Mouse (Mus musculus) layer of hippocampus, postnatal 14 days (tissue): ENCODE data around the gene Arl13b. TPM values are rescaled to one million over a fixed set of nuclear protein-coding genes. Genes with fewer than 3 reads are reported as not detected.

Source experiments
- DNase-seq, 2 experiments: peaks; one replicate each; pipeline ENCODE4 v3.0.0; 2021 to 2022; ENCODE audit warnings: low spot score in 2 of 2, mixed read lengths in 1 of 2
- total RNA-seq, 2 experiments: library from RNA; stranded (reverse); gene quantifications; 2 replicates each; pipeline ENCODE4 v1.2.3; 2021

Arl13b gene
- total RNA-seq, 2 experiments from 2014 or later = 10.9 to 11.7 TPM

- no peak for DNase-seq
Measured at GRCm38 (mm10) chr16:62822472-62822871, 24.4 kb downstream of the Arl13b start.

DNA sequence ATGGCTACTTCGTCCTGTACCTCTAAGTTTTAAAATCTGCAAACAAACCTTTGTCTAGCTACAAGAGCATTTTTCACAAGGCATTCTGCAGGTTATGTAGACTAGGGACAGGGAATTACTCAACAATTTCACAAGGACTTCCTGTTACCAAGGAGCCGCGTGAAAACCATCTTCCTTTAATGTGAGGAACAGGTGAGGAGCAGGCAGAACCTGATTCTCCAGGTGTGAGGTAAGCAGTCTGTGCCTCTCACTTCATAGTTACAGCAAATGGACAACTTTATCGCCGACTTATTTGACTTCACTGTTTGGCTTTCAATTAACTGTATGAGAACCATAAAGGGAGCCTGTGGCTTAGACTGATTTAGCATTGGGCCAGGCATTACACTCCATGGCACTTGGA is 32.3 kb downstream of the Arl13b start, which contains the start of gene Stx19:
TSS of gene Stx19 (plus strand) at position 186 of the 400 bp plus-strand sequence.
- no peak for DNase-seq

- no peak for DNase-seq
Measured at GRCm38 (mm10) chr16:62813790-62814189, 33.0 kb downstream of the Arl13b start.

GRCm38 (mm10) chr16:62810855-62811254 is 36.0 kb downstream of the Arl13b start:
- DNase-seq = no peak

DNA sequence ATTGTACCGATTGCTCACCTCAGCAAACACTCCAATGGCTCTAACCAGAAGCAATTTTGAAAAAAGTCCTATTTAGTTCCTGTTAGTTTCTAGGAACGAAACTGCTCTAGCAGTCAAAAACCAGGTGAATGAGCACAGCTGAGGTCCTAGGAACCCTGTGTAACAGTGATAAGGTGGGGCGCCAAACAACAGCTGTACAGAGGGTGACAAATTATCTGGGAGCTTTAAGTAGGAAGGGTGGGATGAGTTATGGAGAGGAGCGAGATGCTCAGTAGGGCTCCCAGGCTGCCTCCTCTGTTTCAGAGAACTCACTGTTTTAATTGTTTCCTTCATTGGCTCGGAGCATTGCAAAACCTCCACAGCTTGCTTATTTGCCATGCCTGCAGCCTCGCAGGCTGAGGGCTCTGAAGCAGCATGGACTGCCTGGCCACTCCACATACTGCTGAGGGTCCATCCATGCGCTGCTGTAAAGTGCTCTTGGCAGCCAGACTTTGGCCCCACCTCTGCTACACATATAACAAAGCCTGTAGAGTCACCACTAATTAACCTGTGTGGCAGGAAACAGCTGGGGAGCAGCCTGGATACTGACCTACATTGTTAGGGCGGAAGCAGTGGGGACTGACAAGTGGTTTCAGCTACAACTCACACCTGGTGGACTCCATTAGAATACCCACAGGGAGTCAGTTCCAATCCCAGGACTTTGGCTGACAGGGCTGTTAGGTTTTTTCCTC is 39.4 kb downstream of the Arl13b start:
- DNase-seq = no peak

- DNase-seq = no peak
Measured at GRCm38 (mm10) chr16:62804621-62805020, 42.2 kb downstream of the Arl13b start.

- no peak for DNase-seq
Measured at GRCm38 (mm10) chr16:62799839-62800238, 47.0 kb downstream of the Arl13b start.

DNA sequence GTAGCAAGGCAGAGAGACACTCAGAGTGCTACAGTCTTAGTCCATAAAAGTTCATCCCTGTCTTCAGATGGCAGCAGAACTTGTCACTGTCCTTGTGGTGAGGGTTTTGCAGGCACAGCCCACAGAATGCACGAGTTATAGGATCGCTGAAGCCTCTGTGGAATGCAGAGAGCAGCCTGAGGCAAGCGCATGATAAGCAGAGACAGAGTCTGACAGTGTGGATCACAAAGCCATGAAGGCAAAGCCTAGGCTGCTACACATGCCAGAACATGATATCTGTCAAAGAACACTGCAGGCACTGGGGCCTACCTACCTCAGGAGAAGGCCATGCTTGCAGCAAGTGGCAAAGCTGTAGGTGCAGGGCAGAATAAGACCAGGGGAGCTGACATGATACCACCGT is 47.4 kb downstream of the Arl13b start:
- no peak for DNase-seq

GRCm38 (mm10) chr16:62798808-62799207 is 48.0 kb downstream of the Arl13b start:
- no peak for DNase-seq

DNA sequence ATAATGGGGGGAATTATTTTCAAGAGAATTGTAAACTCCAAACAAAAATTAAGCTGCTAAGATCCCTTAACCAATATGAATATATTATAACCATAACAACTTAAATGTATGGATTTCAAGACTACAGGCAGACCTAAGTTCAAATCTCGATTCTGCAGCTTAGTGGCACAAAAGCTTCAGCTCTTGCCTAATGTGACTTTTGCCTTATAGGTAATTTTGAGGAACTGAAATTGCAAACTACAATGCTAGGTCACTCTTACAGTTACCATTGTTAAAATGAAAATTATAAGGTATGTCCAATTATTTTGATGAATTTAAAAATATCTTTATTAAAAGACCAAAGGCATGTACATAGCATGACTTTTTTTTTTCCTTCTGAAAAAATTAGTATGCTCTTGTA is 50.2 kb downstream of the Arl13b start:
- no peak for DNase-seq

GRCm38 (mm10) chr16:62786621-62787331 is 60.1 kb downstream of the Arl13b start, which contains the start of gene Nsun3:
Gene Nsun3 (minus strand): TSS chr16:62786818.
- peak; percentile 91 to 94 for DNase-seq

- no peak for DNase-seq
Measured at GRCm38 (mm10) chr16:62782229-62782628, 64.6 kb downstream of the Arl13b start.

DNA sequence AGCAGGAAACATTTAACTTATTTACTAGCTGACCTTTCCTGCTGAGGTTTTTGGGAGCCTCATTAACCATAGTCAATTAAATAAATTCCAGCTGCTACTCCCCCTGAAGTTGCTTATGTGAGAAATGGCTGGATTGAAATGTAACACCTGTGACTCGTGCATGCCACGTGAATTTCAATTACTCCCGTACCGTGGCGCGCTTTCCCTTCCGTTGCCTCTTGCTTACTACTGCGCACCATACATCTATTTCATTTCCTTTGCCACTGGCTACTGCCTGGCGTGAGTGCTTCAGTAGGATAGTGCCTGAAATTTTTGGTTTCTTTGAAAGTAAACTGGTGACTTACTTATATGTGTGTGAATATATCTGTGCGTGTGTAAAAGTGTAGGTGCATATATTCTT is 68.6 kb downstream of the Arl13b start:
- no peak for DNase-seq

- DNase-seq = no peak
Measured at GRCm38 (mm10) chr16:62776034-62776433, 70.8 kb downstream of the Arl13b start.

- DNase-seq = no peak
Measured at GRCm38 (mm10) chr16:62773462-62773861, 73.4 kb downstream of the Arl13b start.

GRCm38 (mm10) chr16:62758340-62758739 is 88.5 kb downstream of the Arl13b start:
- DNase-seq = no peak

DNA sequence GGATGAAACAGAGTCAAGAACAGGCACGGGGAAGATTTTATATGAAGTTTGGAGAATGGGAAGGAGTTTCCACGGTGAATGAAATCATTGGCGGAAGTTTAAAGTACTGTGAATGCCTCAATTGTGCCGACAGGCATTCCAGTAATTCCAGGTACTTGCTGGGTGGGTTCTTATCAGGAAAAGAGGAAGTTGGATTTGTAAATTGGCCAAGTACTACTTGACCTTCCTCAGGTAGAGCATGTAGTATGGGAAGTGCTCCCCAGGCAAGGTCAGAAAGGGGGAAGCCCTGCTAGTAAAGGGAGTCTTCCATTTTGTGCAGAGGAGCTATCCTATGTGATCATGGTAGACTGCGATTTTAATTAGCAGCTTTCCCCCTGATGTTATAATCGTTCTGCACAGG is 91.5 kb downstream of the Arl13b start:
- no peak for DNase-seq

GRCm38 (mm10) chr16:62753597-62753996 is 93.2 kb downstream of the Arl13b start:
- no peak for DNase-seq

DNA sequence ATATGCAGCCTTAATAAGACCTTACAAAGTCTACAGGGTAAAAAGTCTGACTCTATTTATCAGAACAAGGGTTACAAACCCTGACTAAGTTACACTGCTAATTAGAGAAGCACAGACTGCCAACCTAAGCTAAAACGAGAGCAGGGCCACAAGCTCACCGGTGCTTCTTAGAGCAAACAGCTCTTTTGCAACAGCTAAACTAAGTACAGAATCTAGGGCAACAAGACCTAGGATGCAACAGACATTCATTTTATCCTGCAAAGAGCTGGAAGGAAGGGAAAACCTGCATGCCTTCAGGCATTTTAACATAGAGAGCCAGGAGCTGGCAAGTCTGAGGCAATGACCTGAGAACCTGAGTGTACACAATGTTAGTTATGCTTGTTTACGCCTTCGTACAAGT is 93.8 kb downstream of the Arl13b start:
- DNase-seq = no peak

DNA sequence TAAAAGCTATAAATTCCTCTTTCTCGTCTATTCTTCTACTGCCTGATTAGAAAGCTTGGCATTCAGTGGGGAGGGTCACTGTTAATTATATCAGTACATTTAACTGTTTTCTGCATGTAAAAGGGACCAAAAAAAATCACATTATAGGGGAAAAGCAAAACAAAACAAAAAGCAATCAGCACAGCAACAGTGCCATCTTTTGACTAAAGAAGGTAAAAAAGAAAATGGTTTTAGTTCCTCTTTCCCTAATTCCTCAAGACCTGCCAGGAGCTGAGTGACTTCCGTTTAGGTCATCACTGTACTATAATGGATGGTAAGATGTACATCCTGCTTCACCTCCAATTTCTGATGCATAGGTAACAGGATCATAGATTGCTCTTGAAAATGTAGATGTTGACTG is 101.0 kb downstream of the Arl13b start:
- peak in 1 of 2 experiments; percentile 37 for DNase-seq
